Mouse (Mus musculus): ENCODE measurements around the gene Gm8298. TPM values are rescaled to one million over a fixed set of nuclear protein-coding genes. Genes with fewer than 3 reads are reported as not detected.
A peak's percentile ranks its signal among the peaks of the same experiment; 100 is the strongest.
"Not testable (repeated sequence)": the region's sequence is repeated elsewhere in the genome, so short reads cannot be mapped to it uniquely, and the experiment has no call there.

Gm8298 gene
- not detected in 2 replicates for total RNA-seq (2014; fragmentation: Nextera tagmentation)
- not detected in 2 replicates for total RNA-seq (2017)

GRCm38 (mm10) chr3:59860751-59861150, at the start of gene Gm8298:
Gene Gm8298 (plus strand): TSS chr3:59861051.
- no peak for ATAC-seq (replicated peaks; ENCODE audit: low FRiP score, low TSS enrichment, poor library complexity, severe bottlenecking)

GRCm38 (mm10) chr3:59813169-59813568, 47.7 kb upstream of the Gm8298 start:
- ATAC-seq (replicated peaks; ENCODE audit: low FRiP score, low TSS enrichment, poor library complexity, severe bottlenecking), result no peak

DNA sequence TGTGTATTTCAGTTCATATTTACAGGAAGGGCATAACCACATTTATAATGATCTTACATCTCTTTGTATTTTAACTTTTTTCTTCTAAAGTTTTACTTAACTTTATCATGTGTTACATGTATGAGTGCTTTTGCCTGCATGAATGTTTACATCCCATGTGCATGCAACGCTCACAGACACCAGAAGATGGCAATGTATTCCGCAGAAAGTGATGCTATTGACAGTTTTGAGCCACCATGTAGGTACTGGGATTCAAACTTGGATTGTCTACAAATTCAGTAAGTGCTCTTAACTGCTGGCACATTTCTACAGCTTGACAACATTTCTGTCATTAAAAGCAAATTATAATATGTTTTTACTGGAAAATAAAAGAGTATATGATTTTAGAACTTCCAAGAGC, 9.9 kb downstream of the Gm8298 start:
- 0 out of 2 replicates have a peak, but pooled peaks have one; percentile 59 for ATAC-seq (replicated peaks; ENCODE audit: low FRiP score, low TSS enrichment, poor library complexity, severe bottlenecking)

DNA sequence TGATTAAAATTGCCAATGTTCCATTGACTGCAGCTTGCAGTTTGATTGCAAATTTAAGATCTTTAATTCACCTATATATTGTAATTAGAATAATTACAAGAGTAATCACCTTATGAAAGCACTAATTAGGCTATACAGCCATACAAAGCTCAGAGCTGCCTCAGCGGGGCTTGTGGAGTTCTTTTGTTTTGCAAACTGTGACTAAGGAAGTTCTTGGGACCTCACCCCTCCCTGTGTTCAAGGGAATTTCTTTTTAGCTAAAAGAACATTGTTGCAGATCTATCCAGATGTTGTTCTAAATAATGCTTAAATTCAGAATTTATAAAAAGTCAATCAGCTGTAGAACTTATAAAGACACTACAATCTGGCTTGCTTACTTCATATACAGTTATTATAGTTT, 16.8 kb downstream of the Gm8298 start:
- not testable (repeated sequence) for ATAC-seq (replicated peaks; ENCODE audit: low FRiP score, low TSS enrichment, poor library complexity, severe bottlenecking)

DNA sequence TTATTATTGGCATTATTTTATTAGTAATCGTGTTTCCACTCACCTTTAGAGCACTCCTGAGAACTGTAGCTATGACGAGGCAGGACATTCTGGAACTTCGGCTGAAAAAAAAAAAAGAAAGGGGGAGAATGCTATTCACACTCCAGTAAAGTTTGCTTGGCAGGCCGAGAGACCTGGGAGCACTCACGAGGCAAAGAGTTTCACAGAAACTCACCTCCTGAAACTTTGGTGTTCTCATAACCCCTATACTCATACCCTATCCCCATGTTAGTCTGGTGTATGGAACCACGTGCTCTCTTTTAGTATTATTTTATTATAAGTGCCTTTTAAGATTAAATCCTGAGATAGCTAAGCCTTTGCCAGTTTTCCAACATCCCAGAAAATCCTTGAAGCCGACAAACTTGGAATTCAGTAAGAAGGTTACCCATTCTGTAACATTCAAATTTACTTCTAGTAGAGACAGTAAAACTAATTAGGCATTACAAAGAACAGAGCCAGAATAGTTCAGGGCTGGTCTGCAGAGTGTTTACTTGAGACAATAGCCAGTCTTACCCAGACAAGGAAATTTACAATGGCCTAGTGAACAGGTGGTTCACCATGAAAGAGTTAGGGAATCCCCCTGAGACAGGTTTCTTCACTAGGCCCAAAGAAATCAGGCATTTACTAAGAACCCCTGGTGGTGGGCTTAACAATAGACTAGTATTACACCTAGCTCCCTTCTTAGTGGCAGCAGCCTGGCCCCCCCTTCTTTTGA, 19.1 kb downstream of the Gm8298 start:
- not testable (repeated sequence) for ATAC-seq (replicated peaks; ENCODE audit: low FRiP score, low TSS enrichment, poor library complexity, severe bottlenecking)

DNA sequence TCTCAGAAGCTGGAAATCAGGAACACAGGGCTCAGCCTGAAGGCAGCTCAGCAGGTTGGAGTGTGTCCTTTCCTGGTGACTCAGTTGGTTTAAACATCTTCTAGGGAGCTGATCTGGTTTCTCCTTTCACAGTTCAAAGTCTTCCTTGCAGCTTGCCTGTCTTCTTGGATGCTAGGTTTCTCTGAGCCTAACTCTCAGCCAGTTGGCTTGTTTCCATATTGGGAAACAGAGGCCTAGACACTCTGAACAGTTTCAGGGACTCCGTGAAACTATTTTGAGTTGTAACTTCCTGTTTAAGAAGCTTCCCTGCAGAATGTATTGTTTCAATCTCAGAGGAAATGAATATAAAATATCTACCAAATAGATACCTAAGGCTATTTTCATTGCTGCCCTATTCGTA, 32.4 kb downstream of the Gm8298 start:
- no peak for ATAC-seq (replicated peaks; ENCODE audit: low FRiP score, low TSS enrichment, poor library complexity, severe bottlenecking)

DNA sequence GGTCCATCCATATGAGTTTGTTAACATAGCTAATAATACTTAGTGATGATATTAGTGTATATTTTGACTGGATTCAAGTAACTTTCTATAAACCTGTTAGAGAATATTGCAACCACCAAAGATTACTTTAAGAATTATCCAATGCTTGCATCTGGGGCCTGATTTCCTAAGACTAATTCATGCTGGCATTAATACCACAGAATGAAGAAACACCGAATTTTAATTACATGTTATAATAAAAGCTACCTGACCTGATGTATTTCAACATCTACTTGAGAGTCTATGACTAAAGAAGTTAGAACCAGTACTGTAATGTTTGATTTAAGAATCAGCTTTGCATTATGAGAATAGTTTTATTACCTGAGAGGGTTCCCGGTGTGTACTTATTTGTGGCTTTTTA, 64.1 kb downstream of the Gm8298 start, which contains the start of gene C130079G13Rik:
TSS of gene C130079G13Rik (plus strand) at position 301 of the 400 bp plus-strand sequence.
- no peak for ATAC-seq (replicated peaks; ENCODE audit: low FRiP score, low TSS enrichment, poor library complexity, severe bottlenecking)

Other genes starting within 250 kb of the Gm8298 start
- not detected in 2 replicates for gene Gm5538, start 131.3 kb upstream of the Gm8298 start, total RNA-seq (2014; fragmentation: Nextera tagmentation)
- gene Gm5538, start 131.3 kb upstream of the Gm8298 start, total RNA-seq (2017), result not detected in 2 replicates
- not detected in 2 replicates for gene C130079G13Rik, start 64.2 kb downstream of the Gm8298 start, total RNA-seq (2014; fragmentation: Nextera tagmentation)
- gene C130079G13Rik, start 64.2 kb downstream of the Gm8298 start, total RNA-seq (2017), result not detected in 2 replicates
- gene Aadacl2, start 145.7 kb downstream of the Gm8298 start, total RNA-seq (2014; fragmentation: Nextera tagmentation), result not detected in 2 replicates
- gene Aadacl2, start 145.7 kb downstream of the Gm8298 start, total RNA-seq (2017), result not detected in 2 replicates
- gene Aadac, start 164.7 kb downstream of the Gm8298 start, total RNA-seq (2014; fragmentation: Nextera tagmentation), result not detected in 2 replicates
- gene Aadac, start 164.7 kb downstream of the Gm8298 start, total RNA-seq (2017), result not detected in 2 replicates
- gene Sucnr1, start 220.8 kb downstream of the Gm8298 start, total RNA-seq (2014; fragmentation: Nextera tagmentation), result not detected in 2 replicates
- not detected in 2 replicates for gene Sucnr1, start 220.8 kb downstream of the Gm8298 start, total RNA-seq (2017)